Mouse (Mus musculus) midbrain, embryonic 11.5 days (tissue): ENCODE results near the gene Tnfaip2. TPM values are rescaled to one million over a fixed set of nuclear protein-coding genes. Genes with fewer than 3 reads are reported as not detected.

Experiments used
- ATAC-seq: fragments of 200-750 bp; cut with Nextera tagmentation; 2 replicates; pipeline ENCODE4 v1.8.0; 2017; ENCODE audit warnings: moderate TSS enrichment, moderate library complexity; ENCODE audit not compliant: low FRiP score
- DNase-seq: peaks from one replicate; pipeline ENCODE4 v3.0.0; 2015; ENCODE audit warnings: low spot score; ENCODE audit errors: missing footprints
- H3K27ac ChIP-seq: fragments of 300-500 bp; sonication (generic); 2 replicates; pipeline ENCODE4 v1.5.1; 2014; ENCODE audit warnings: low read depth, low read length
- H3K27me3 ChIP-seq: fragments of 300-500 bp; sonication (generic); 2 replicates; pipeline ENCODE4 v1.6.1; 2014; ENCODE audit warnings: mild to moderate bottlenecking, low read length, moderate library complexity, mixed read lengths; ENCODE audit not compliant: control insufficient read depth, insufficient read depth
- H3K36me3 ChIP-seq: fragments of 300-500 bp; sonication (generic); 2 replicates; pipeline ENCODE4 v1.6.1; 2014; ENCODE audit warnings: mild to moderate bottlenecking, low read length, moderate library complexity, mixed read lengths; ENCODE audit not compliant: control insufficient read depth, insufficient read depth
- H3K4me1 ChIP-seq: fragments of 300-500 bp; sonication (generic); 2 replicates; pipeline ENCODE4 v1.6.1; 2014; ENCODE audit warnings: low read length; ENCODE audit not compliant: control insufficient read depth, insufficient read depth
- H3K4me2 ChIP-seq: fragments of 300-500 bp; sonication (generic); 2 replicates; pipeline ENCODE4 v1.6.1; 2014; ENCODE audit warnings: mild to moderate bottlenecking, moderate library complexity
- H3K4me3 ChIP-seq: fragments of 300-500 bp; sonication (generic); 2 replicates; pipeline ENCODE4 v1.5.1; 2014; ENCODE audit warnings: low read depth, low read length
- H3K9ac ChIP-seq: fragments of 300-500 bp; sonication (generic); 2 replicates; pipeline ENCODE4 v1.6.1; 2014; ENCODE audit warnings: low read length
- H3K9me3 ChIP-seq: fragments of 300-500 bp; sonication (generic); 2 replicates; pipeline ENCODE4 v1.6.1; 2016; ENCODE audit warnings: low read length; ENCODE audit not compliant: control insufficient read depth
- WGBS: fragments of 180-500 bp; shearing (Covaris S2); extraction: QIAGEN DNeasy Blood & Tissue Kit; methylation state at CpG from one replicate; pipeline ENCODE4 v1.1.7; 2014; 5-methylcytosine and 5-hydroxymethylcytosine counted together
- polyA plus RNA-seq: library from polyadenylated mRNA; unstranded; fragments of >200 nt; fragmentation: Nextera tagmentation; extraction: Ambion mirVana; gene quantifications from 2 replicates; pipeline ENCODE4 v1.2.1, GENCODE M21; 2014

The Tnfaip2 gene
- polyA plus RNA-seq, 1 experiment from 2014 or later, result 2.3 TPM

DNA sequence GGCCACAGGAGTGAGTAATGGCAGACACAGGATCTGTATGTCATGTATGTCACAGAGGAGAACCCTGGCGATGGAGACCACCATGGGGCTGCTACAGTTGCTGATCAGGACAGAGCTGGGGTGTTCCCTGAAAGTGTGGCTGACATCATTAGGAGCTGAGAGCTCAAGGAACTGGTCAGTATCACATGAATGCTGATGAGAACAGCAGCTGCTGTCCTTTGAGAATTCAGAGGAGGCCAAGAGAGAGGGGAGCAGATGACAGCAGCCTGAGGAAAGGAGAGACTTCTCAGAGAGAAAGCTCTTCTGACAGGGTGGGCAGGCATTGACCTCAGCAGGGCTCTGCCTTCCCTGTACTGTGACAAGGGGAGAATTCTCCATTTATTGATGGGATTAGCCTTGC is 15.5 kb downstream of the Tnfaip2 start:
- DNase-seq, result no peak
- Histone ChIP-seq H3K9me3 (no peaks in the 10 kb centered on the region), H3K36me3 (no peaks in the 10 kb centered on the region), H3K27me3 (no peaks in the 10 kb centered on the region), H3K27ac (no peak overlapping the region), H3K4me1 (no peaks in the 10 kb centered on the region), H3K4me2 (no peak overlapping the region), H3K4me3 (no peak overlapping the region), H3K9ac (no peak overlapping the region)
- 92% methylated on average over 1 of the region's 1 CpGs for WGBS
- ATAC-seq, result no peak

DNA sequence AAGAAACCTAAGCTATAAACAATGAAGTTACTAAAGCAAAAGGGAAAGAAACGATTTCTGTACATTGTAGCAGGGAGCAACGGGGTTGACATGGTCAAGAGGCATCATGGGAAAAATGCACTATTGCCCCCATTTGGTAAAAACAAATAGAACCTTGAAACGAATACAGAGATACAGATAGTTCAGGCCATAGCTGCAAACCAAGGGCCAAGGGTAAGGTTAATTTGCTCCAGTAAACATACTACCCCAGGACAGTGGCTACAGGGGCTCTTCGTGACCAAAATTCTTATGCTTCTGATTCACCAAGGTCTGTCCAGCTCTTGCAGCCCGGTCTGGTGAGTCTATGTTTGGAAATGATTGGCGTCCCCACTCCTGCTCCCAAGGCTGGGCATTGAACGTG is 21.3 kb downstream of the Tnfaip2 start:
- Histone ChIP-seq H3K27ac (no peak overlapping the region), H3K27me3 (no peaks in the 10 kb centered on the region), H3K4me3 (no peak overlapping the region), H3K9me3 (no peaks in the 10 kb centered on the region), H3K9ac (no peak overlapping the region), H3K36me3 (no peaks in the 10 kb centered on the region), H3K4me1 (no peaks in the 10 kb centered on the region), H3K4me2 (no peak overlapping the region)
- DNase-seq (no peak), ATAC-seq (no peak)
- 86% methylated on average over 7 of the region's 7 CpGs for WGBS

GRCm38 (mm10) chr12:111466369-111466768 is 24.1 kb downstream of the Tnfaip2 start:
- Histone ChIP-seq H3K4me1 (no peaks in the 10 kb centered on the region), H3K4me2 (no peak overlapping the region), H3K27ac (no peak overlapping the region), H3K27me3 (no peaks in the 10 kb centered on the region), H3K9ac (no peak overlapping the region), H3K36me3 (no peaks in the 10 kb centered on the region), H3K9me3 (no peaks in the 10 kb centered on the region), H3K4me3 (no peak overlapping the region)
- no peak for DNase-seq
- WGBS, result 95% methylated on average over 3 of the region's 3 CpGs
- ATAC-seq, result no peak

GRCm38 (mm10) chr12:111468206-111468605 is 25.9 kb downstream of the Tnfaip2 start:
- H3K36me3 ChIP-seq, result no peaks in the 10 kb centered on the region
- H3K4me2 ChIP-seq, result no peak overlapping the region
- no peak for DNase-seq
- no peak overlapping the region for H3K4me3 ChIP-seq
- no peak overlapping the region for H3K27ac ChIP-seq
- H3K9ac ChIP-seq, result no peak overlapping the region
- ATAC-seq, result no peak
- no peaks in the 10 kb centered on the region for H3K4me1 ChIP-seq
- H3K27me3 ChIP-seq, result no peaks in the 10 kb centered on the region
- no peaks in the 10 kb centered on the region for H3K9me3 ChIP-seq
- WGBS, result 69% methylated on average over 7 of the region's 7 CpGs

GRCm38 (mm10) chr12:111469507-111469906 is 27.2 kb downstream of the Tnfaip2 start:
- WGBS, result 7% methylated on average over 8 of the region's 8 CpGs

DNA sequence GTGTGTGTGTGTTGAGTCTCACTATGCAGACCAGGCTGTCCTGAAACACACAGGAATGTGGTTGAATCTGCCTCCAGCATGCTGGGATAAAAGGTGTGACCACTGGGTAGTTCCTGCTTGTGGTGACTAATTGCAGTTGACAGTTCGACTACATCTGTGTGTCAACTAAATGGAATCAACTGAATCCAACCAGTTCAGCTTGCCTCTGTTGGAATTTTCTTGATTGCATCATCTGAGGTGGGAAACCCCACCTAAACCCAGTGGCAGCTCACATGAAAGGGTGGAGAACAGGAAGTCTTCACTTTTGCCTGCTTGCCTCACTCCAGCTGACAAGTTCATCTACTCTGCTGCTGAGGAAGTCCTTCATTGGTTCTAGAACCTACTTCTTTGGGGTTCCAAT is 28.9 kb downstream of the Tnfaip2 start:
- no peak overlapping the region for H3K27ac ChIP-seq
- no peaks in the 10 kb centered on the region for H3K27me3 ChIP-seq
- 69% methylated on average over 1 of the region's 1 CpGs for whole genome bisulfite sequencing
- no peak overlapping the region for H3K9ac ChIP-seq
- no peaks in the 10 kb centered on the region for H3K9me3 ChIP-seq
- no peaks in the 10 kb centered on the region for H3K4me1 ChIP-seq
- no peak overlapping the region for H3K4me2 ChIP-seq
- ATAC-seq, result no peak
- no peak overlapping the region for H3K4me3 ChIP-seq
- no peaks in the 10 kb centered on the region for H3K36me3 ChIP-seq
- no peak for DNase-seq

More at GRCm38 (mm10) chr12:111469507-111469906, 27.2 kb downstream of the Tnfaip2 start:
- H3K4me2 ChIP-seq, result no peak overlapping the region
- H3K9ac ChIP-seq, result no peak overlapping the region
- H3K27ac ChIP-seq, result no peak overlapping the region
- peak; percentile 88 for DNase-seq
- H3K9me3 ChIP-seq, result no peaks in the 10 kb centered on the region
- no peaks in the 10 kb centered on the region for H3K27me3 ChIP-seq
- H3K36me3 ChIP-seq, result no peaks in the 10 kb centered on the region
- H3K4me3 ChIP-seq, result no peak overlapping the region
- no peaks in the 10 kb centered on the region for H3K4me1 ChIP-seq
- peak; percentile 57; the same call in 1 of the 2 replicates for ATAC-seq

DNA sequence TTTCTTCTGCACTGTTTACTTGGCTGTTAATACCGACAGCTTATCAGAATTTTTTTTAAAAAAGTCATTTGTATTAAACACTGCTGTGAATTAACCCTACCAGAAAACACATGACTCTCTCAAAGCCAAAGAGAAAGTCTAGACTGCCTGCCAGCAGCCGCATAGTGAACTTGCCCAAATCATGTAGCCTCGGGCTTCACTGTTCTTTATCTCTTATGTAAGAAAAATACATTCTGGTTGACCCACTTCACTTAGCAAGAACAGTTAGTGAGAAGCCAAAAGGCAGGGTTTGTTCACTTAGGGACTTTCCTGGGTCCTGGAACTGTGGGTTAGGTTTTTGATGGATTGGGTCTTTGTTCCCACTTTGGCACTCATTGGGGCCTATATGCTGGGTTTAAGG is 29.5 kb downstream of the Tnfaip2 start:
- DNase-seq, result no peak
- WGBS, result 89% methylated on average over 3 of the region's 3 CpGs
- no peak overlapping the region for H3K4me2 ChIP-seq
- no peak for ATAC-seq
- H3K36me3 ChIP-seq, result no peaks in the 10 kb centered on the region
- H3K27me3 ChIP-seq, result no peaks in the 10 kb centered on the region
- no peak overlapping the region for H3K9ac ChIP-seq
- no peak overlapping the region for H3K27ac ChIP-seq
- no peaks in the 10 kb centered on the region for H3K9me3 ChIP-seq
- no peak overlapping the region for H3K4me3 ChIP-seq
- no peaks in the 10 kb centered on the region for H3K4me1 ChIP-seq

GRCm38 (mm10) chr12:111472886-111473285 is 30.6 kb downstream of the Tnfaip2 start:
- ATAC-seq, result no peak
- 72% methylated on average over 5 of the region's 5 CpGs for WGBS
- no peak for DNase-seq

DNA sequence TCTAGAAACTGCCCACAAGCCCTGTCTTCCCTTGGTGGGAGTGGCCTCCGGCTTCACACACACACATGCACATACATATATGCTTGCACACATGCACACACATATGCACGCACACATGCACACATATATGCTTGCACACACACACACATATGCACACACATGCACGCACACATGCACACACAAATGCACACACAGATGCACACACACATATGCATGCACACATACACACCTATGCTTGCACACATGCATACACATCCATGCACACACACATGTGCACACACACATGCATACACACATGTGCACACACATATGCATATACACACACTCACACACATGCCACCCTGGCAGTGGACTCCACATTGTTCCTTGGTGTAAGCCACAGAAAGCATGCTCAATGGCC is 32.1 kb downstream of the Tnfaip2 start:
- no peak overlapping the region for H3K27ac ChIP-seq
- ATAC-seq, result no peak
- H3K36me3 ChIP-seq, result no peaks in the 10 kb centered on the region
- no peak overlapping the region for H3K9ac ChIP-seq
- DNase-seq, result no peak
- 93% methylated on average over 3 of the region's 3 CpGs for whole genome bisulfite sequencing
- no peak overlapping the region for H3K4me3 ChIP-seq
- no peaks in the 10 kb centered on the region for H3K4me1 ChIP-seq
- H3K9me3 ChIP-seq, result no peaks in the 10 kb centered on the region
- no peak overlapping the region for H3K4me2 ChIP-seq
- H3K27me3 ChIP-seq, result no peaks in the 10 kb centered on the region

More at GRCm38 (mm10) chr12:111472886-111473285, 30.6 kb downstream of the Tnfaip2 start:
- H3K4me3 ChIP-seq, result no peak overlapping the region
- no peaks in the 10 kb centered on the region for H3K36me3 ChIP-seq
- H3K9ac ChIP-seq, result no peak overlapping the region
- no peak overlapping the region for H3K27ac ChIP-seq
- H3K4me1 ChIP-seq, result no peaks in the 10 kb centered on the region
- no peaks in the 10 kb centered on the region for H3K27me3 ChIP-seq
- H3K4me2 ChIP-seq, result no peak overlapping the region
- no peaks in the 10 kb centered on the region for H3K9me3 ChIP-seq
